Mouse (Mus musculus) liver, embryonic 15.5 days (tissue): ENCODE results near the gene Mmadhc. TPM values are rescaled to one million over a fixed set of nuclear protein-coding genes. Genes with fewer than 3 reads are reported as not detected.

Experiments used
- ATAC-seq: fragments of 200-750 bp; cut with Nextera tagmentation; 2 replicates; pipeline ENCODE4 v1.8.0; 2017; ENCODE audit warnings: moderate number of reproducible peaks, mild to moderate bottlenecking, moderate library complexity; ENCODE audit not compliant: insufficient read depth
- H3K27ac ChIP-seq: fragments of 300-500 bp; sonication (generic); replicated peaks from 2 replicates; pipeline ENCODE4 v1.5.1; 2015; ENCODE audit warnings: mild to moderate bottlenecking, inconsistent platforms
- H3K27me3 ChIP-seq: fragments of 300-500 bp; sonication (generic); 2 replicates; pipeline ENCODE4 v1.6.1; 2015; ENCODE audit warnings: mild to moderate bottlenecking, inconsistent platforms
- H3K36me3 ChIP-seq: fragments of 300-500 bp; sonication (generic); replicated peaks from 2 replicates; pipeline ENCODE4 v1.6.1; 2015; ENCODE audit warnings: moderate library complexity, mild to moderate bottlenecking, inconsistent platforms
- H3K4me1 ChIP-seq: fragments of 300-500 bp; sonication (generic); replicated peaks from 2 replicates; pipeline ENCODE4 v1.6.1; 2015; ENCODE audit warnings: inconsistent platforms
- H3K4me2 ChIP-seq: fragments of 300-500 bp; sonication (generic); 2 replicates; pipeline ENCODE4 v1.6.1; 2015; ENCODE audit warnings: moderate library complexity, mild to moderate bottlenecking, inconsistent platforms
- H3K4me3 ChIP-seq: fragments of 300-500 bp; sonication (generic); replicated peaks from 2 replicates; pipeline ENCODE4 v1.5.1; 2015; ENCODE audit warnings: mild to moderate bottlenecking, inconsistent platforms
- H3K9ac ChIP-seq: fragments of 300-500 bp; sonication (generic); 2 replicates; pipeline ENCODE4 v1.6.1; 2015; ENCODE audit warnings: moderate library complexity, mild to moderate bottlenecking, inconsistent platforms
- H3K9me3 ChIP-seq: fragments of 300-500 bp; sonication (generic); replicated peaks from 2 replicates; pipeline ENCODE4 v1.6.1; 2016; ENCODE audit warnings: inconsistent platforms
- WGBS: fragments of 180-500 bp; shearing (Covaris S2); methylation state at CpG from one replicate; pipeline ENCODE4 v1.1.7; 2015; ENCODE audit warnings: mixed read lengths; ENCODE audit not compliant: insufficient replicate concordance; 5-methylcytosine and 5-hydroxymethylcytosine counted together
- polyA plus RNA-seq: library from polyadenylated mRNA; unstranded; fragments of >200 nt; fragmentation: Nextera tagmentation; extraction: Ambion mirVana; gene quantifications from 2 replicates; pipeline ENCODE4 v1.2.1, GENCODE M21; 2015

The Mmadhc gene
- polyA plus RNA-seq, 1 experiment from 2014 or later, result 77.7 TPM

GRCm38 (mm10) chr2:50265215-50265785 lies 31.3 kb downstream of the Mmadhc start:
- no peaks in the 10 kb centered on the region for H3K4me1 ChIP-seq
- H3K4me2 ChIP-seq, result no peak overlapping the region
- H3K36me3 ChIP-seq, result no peaks in the 10 kb centered on the region
- ATAC-seq, result no peak
- H3K9ac ChIP-seq, result no peak overlapping the region
- H3K9me3 ChIP-seq, result no peaks in the 10 kb centered on the region
- no peak overlapping the region for H3K4me3 ChIP-seq
- WGBS, result 31% methylated on average over 2 of the region's 2 CpGs
- H3K27me3 ChIP-seq, result no peaks in the 10 kb centered on the region
- H3K27ac ChIP-seq, result no peak overlapping the region

GRCm38 (mm10) chr2:50264059-50264458 lies 32.5 kb downstream of the Mmadhc start:
- no peaks in the 10 kb centered on the region for H3K36me3 ChIP-seq
- no peak overlapping the region for H3K27ac ChIP-seq
- WGBS, result 55% methylated on average over 6 of the region's 6 CpGs
- ATAC-seq, result no peak
- H3K4me2 ChIP-seq, result no peak overlapping the region
- no peaks in the 10 kb centered on the region for H3K9me3 ChIP-seq
- no peak overlapping the region for H3K9ac ChIP-seq
- H3K4me3 ChIP-seq, result no peak overlapping the region
- no peaks in the 10 kb centered on the region for H3K27me3 ChIP-seq
- H3K4me1 ChIP-seq, result no peaks in the 10 kb centered on the region

- Histone ChIP-seq H3K9me3 (no peaks in the 10 kb centered on the region), H3K27me3 (no peaks in the 10 kb centered on the region), H3K27ac (no peak overlapping the region), H3K4me3 (no peak overlapping the region), H3K36me3 (no peaks in the 10 kb centered on the region), H3K4me2 (no peak overlapping the region), H3K9ac (no peak overlapping the region), H3K4me1 (no peaks in the 10 kb centered on the region)
- ATAC-seq, result no peak
- WGBS, result 52% methylated on average over 5 of the region's 5 CpGs
Observed at GRCm38 (mm10) chr2:50254955-50255354, 41.6 kb downstream of the Mmadhc start.

GRCm38 (mm10) chr2:50248551-50248950 lies 48.0 kb downstream of the Mmadhc start:
- no peak overlapping the region for H3K4me2 ChIP-seq
- H3K9me3 ChIP-seq, result no peaks in the 10 kb centered on the region
- H3K4me1 ChIP-seq, result no peaks in the 10 kb centered on the region
- no peaks in the 10 kb centered on the region for H3K36me3 ChIP-seq
- no peak for ATAC-seq
- no peak overlapping the region for H3K27ac ChIP-seq
- H3K9ac ChIP-seq, result no peak overlapping the region
- 49% methylated on average over 3 of the region's 3 CpGs for WGBS
- no peaks in the 10 kb centered on the region for H3K27me3 ChIP-seq
- no peak overlapping the region for H3K4me3 ChIP-seq

- H3K9me3 ChIP-seq, result no peaks in the 10 kb centered on the region
- H3K36me3 ChIP-seq, result no peaks in the 10 kb centered on the region
- H3K27ac ChIP-seq, result no peak overlapping the region
- no peak overlapping the region for H3K4me2 ChIP-seq
- H3K27me3 ChIP-seq, result no peaks in the 10 kb centered on the region
- H3K4me3 ChIP-seq, result no peak overlapping the region
- no peaks in the 10 kb centered on the region for H3K4me1 ChIP-seq
- 65% methylated on average over 8 of the region's 8 CpGs for WGBS
- no peak for ATAC-seq
- no peak overlapping the region for H3K9ac ChIP-seq
Observed at GRCm38 (mm10) chr2:50233491-50233890, 63.1 kb downstream of the Mmadhc start.

Other genes with a start within 250 kb of the Mmadhc start
- 0.13 and 0.40 TPM in 2 replicates for gene Lypd6, start 230.4 kb downstream of the Mmadhc start, polyA plus RNA-seq